Mouse (Mus musculus): Measurements from ENCODE around the gene Dars. TPM values are rescaled to one million over a fixed set of nuclear protein-coding genes. Genes with fewer than 3 reads are reported as not detected.

Gene Dars
- 44.8 and 45.4 TPM in 2 replicates for polyA plus RNA-seq (2012; rRNA removed)

DNA sequence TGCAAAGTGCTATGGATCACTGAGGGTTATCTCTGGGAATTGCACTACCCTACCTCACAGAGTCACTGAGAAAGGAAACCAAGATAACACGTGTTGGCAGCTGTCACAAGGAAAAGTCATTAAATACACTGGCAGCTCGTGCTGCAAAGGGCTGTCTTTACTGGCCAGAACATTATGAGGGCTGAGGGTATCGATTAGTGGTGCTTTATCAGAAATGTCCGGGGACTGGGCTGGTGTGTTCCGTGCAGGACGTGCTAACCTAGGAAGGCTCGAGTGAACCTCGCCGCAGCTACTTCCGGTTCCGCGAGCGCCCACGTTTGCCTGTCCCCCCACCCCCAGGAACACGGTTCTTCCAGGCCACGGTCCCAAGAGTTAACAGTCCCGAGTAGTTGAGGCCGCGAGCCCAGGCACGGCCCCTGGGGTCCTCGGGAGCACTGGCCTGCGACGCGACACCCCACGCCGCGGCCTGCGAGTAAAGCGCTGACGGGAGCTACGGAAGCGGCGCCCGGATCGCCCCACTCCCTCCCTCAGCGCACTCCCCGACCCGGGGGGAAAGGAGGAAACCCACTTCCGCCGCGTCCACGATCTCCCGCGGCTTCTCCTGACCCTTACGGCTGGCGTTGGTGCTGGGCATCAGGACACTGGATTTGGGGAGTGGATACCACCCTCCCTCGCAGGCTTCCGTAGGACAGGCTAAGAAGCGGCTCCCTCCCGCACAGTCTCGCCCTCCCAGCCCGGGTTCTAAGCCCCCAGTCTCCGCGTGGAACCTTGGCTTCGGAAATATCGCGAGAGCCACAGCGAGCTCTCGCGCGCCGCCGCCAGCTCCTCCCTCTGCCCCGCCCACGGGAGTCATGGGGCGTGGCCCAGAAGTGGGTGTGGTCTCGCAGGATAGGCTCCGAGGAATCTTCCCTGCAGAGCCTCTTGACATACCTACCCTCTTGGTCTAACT lies at the start of gene Dars:
Gene Dars, minus strand, starts transcription at position 785 of the 949 bp plus-strand sequence.
- under 1% methylated on average over 68 of the region's 68 CpGs for WGBS
- Histone ChIP-seq H3K27ac (ENCODE audit: insufficient read depth, low read length) (peak within 1 kb of the TSS; percentile 53), H3K4me1 (ENCODE audit: control insufficient read depth, insufficient read depth, low read length) (no peaks in the 10 kb centered on the region), H3K27me3 (ENCODE audit: control insufficient read depth, insufficient read depth, low read length) (no peaks in the 10 kb centered on the region), H3K4me3 (replicated peaks; ENCODE audit: insufficient read depth, low read depth, low read length) (peak within 1 kb of the TSS; percentile 92)
- peak; percentile 89 to 92 for DNase-seq
- TF ChIP-seq POLR2A (IDR thresholded peaks at IDR 0.05; ENCODE audit: borderline replicate concordance, insufficient read depth, low read length) (peak; percentile 75; the same call in 1 of the 2 replicates), CTCF (IDR thresholded peaks at IDR 0.05; ENCODE audit: borderline replicate concordance, insufficient read depth, low read depth, low read length) (no peak)

DNA sequence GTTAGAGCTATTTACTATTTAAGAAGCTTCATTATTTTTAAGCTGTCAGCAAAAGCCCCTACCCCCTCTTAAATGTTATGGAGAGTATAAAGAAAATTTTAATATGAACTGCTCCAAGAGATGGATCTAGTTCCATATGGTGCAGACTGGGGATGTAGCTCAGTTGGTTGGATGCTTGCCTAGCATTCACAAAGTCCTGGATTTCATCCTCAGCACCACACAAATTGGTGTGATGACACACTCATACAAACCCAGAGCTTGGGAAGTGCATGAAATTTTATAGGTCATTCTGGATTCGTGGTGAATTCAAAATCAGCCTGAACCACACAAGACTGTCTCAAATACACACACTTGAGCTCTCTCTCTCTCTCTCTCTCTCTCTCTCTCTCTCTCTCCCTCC lies 49.7 kb upstream of the Dars start:
- H3K27me3 ChIP-seq (ENCODE audit: control insufficient read depth, insufficient read depth, low read length), result no peaks in the 10 kb centered on the region
- no peak overlapping the region for H3K27ac ChIP-seq (ENCODE audit: insufficient read depth, low read length)
- WGBS, result 35% methylated on average over 1 of the region's 1 CpGs
- no peak for DNase-seq
- TF ChIP-seq CTCF (IDR thresholded peaks at IDR 0.05; ENCODE audit: borderline replicate concordance, insufficient read depth, low read depth, low read length) (no peak), POLR2A (IDR thresholded peaks at IDR 0.05; ENCODE audit: borderline replicate concordance, insufficient read depth, low read length) (no peak)
- no peak overlapping the region for H3K4me3 ChIP-seq (replicated peaks; ENCODE audit: insufficient read depth, low read depth, low read length)
- H3K4me1 ChIP-seq (ENCODE audit: control insufficient read depth, insufficient read depth, low read length), result no peaks in the 10 kb centered on the region

DNA sequence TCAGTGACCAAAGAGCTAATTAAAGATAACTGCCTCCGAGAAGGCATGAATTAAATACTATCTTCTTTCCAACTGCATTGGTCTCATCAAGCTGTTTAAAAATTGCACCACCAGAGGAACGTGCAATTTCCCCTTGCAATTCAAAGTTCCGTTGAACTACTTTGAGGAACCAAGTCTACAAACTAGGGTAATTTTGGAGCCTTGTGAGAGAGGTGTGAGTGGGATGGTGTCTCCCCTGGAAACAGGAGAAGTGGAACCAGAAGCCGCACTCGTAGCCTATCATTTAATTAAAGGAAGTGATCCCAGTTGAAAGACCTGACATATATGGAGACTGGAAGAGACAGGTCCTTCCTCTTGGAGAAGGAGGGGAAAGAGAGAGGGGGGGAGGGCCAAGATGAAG lies 46.3 kb upstream of the Dars start:
- DNase-seq, result no peak

DNA sequence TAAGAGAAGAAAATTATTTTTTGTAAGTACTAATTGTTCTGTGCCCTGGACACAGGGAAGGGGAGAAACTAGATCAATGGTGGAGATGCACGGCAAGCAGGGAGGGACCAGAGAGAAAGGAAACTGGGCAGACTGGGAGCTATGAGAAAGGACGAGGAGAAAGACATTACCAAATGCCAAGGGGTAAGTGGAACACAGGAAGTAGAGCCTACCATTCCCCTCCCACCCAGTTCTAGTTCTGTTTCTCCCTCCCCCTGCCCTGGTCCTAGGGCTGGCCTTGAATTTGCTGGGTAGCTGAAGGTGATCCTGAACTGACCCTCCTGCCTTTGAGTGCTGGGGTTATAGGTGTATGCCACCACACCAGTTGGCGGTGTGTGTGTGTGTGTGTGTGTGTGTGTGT lies 45.2 kb upstream of the Dars start:
- WGBS, result 60% methylated on average over 3 of the region's 3 CpGs
- H3K27me3 ChIP-seq (ENCODE audit: control insufficient read depth, insufficient read depth, low read length), result no peaks in the 10 kb centered on the region
- no peak overlapping the region for H3K27ac ChIP-seq (ENCODE audit: insufficient read depth, low read length)

More for the DNA sequence above, 46.3 kb upstream of the Dars start:
- 93% methylated on average over 5 of the region's 5 CpGs for WGBS
- no peaks in the 10 kb centered on the region for H3K27me3 ChIP-seq (ENCODE audit: control insufficient read depth, insufficient read depth, low read length)
- TF ChIP-seq CTCF (IDR thresholded peaks at IDR 0.05; ENCODE audit: borderline replicate concordance, insufficient read depth, low read depth, low read length) (no peak), POLR2A (IDR thresholded peaks at IDR 0.05; ENCODE audit: borderline replicate concordance, insufficient read depth, low read length) (no peak)
- H3K4me1 ChIP-seq (ENCODE audit: control insufficient read depth, insufficient read depth, low read length), result no peaks in the 10 kb centered on the region
- no peak overlapping the region for H3K27ac ChIP-seq (ENCODE audit: insufficient read depth, low read length)
- H3K4me3 ChIP-seq (replicated peaks; ENCODE audit: insufficient read depth, low read depth, low read length), result no peak overlapping the region

DNA sequence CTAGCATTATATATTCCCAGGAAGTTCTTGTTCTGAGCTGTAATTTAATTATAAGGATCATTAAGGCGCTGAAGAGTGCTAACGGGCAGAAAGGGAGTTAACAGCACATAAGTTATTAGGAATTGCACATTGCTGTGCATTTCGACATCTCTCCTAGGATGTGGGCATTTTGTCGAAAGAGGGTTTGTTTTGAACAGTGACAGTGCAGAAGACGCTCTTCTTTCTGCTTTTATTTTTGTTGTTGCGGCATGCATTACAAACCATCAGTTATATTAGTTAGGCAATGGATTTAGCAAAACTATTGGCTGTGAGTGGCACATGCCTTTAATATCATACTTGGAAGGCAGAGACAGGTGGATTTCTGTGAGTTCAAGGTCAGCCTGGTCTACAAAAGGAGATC lies 43.6 kb upstream of the Dars start:
- WGBS, result 95% methylated on average over 6 of the region's 6 CpGs
- DNase-seq, result no peak
- H3K27ac ChIP-seq (ENCODE audit: insufficient read depth, low read length), result no peak overlapping the region
- H3K4me1 ChIP-seq (ENCODE audit: control insufficient read depth, insufficient read depth, low read length), result no peaks in the 10 kb centered on the region
- no peak for TF ChIP-seq CTCF (IDR thresholded peaks at IDR 0.05; ENCODE audit: borderline replicate concordance, insufficient read depth, low read depth, low read length)
- TF ChIP-seq POLR2A (IDR thresholded peaks at IDR 0.05; ENCODE audit: borderline replicate concordance, insufficient read depth, low read length), result no peak
- H3K4me3 ChIP-seq (replicated peaks; ENCODE audit: insufficient read depth, low read depth, low read length), result no peak overlapping the region
- no peaks in the 10 kb centered on the region for H3K27me3 ChIP-seq (ENCODE audit: control insufficient read depth, insufficient read depth, low read length)

More for the DNA sequence above, 45.2 kb upstream of the Dars start:
- H3K4me3 ChIP-seq (replicated peaks; ENCODE audit: insufficient read depth, low read depth, low read length), result no peak overlapping the region
- H3K4me1 ChIP-seq (ENCODE audit: control insufficient read depth, insufficient read depth, low read length), result no peaks in the 10 kb centered on the region
- no peak for TF ChIP-seq CTCF (IDR thresholded peaks at IDR 0.05; ENCODE audit: borderline replicate concordance, insufficient read depth, low read depth, low read length)
- no peak for TF ChIP-seq POLR2A (IDR thresholded peaks at IDR 0.05; ENCODE audit: borderline replicate concordance, insufficient read depth, low read length)
- DNase-seq, result no peak

DNA sequence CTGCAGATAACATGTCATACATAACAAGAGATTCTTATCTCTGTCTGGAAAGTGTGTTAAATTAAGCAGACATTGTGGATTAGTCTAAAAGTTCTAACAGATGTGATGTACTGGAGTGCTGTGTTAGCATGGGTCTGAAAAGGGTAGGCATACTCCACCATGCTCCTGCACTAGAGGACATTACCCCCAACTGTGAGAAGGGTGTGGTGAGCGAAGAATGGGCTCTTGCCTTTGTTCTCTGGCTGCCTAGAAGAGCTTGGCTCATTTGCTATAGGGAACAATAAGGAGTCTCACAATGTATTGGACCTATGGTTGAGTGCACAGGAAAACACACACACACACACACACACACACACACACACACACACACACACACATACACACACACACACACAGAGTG lies 42.3 kb upstream of the Dars start:
- no peaks in the 10 kb centered on the region for H3K4me1 ChIP-seq (ENCODE audit: control insufficient read depth, insufficient read depth, low read length)
- H3K27ac ChIP-seq (ENCODE audit: insufficient read depth, low read length), result no peak overlapping the region
- WGBS, result 60% methylated on average over 1 of the region's 1 CpGs
- no peak for DNase-seq
- H3K27me3 ChIP-seq (ENCODE audit: control insufficient read depth, insufficient read depth, low read length), result no peaks in the 10 kb centered on the region
- no peak for TF ChIP-seq CTCF (IDR thresholded peaks at IDR 0.05; ENCODE audit: borderline replicate concordance, insufficient read depth, low read depth, low read length)
- TF ChIP-seq POLR2A (IDR thresholded peaks at IDR 0.05; ENCODE audit: borderline replicate concordance, insufficient read depth, low read length), result no peak
- no peak overlapping the region for H3K4me3 ChIP-seq (replicated peaks; ENCODE audit: insufficient read depth, low read depth, low read length)

DNA sequence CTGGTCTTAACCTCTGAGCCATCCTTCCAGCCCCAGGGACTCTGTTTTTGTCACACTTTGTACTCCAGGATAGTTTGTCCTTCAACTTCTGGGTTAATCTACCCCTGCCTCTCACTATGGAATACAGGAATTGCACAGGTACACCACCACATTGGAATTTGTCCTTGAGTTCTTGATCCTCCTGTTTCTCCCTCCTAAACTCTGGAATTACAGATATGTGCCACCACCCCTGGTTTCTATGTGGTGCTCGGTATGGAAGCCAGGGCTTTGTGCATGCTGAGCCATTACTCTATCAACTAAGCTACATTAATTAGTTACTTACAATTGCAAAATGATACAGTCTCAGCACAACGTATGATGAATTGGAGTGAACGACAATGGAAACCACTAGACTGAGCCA lies 41.8 kb upstream of the Dars start:
- Histone ChIP-seq H3K4me1 (ENCODE audit: control insufficient read depth, insufficient read depth, low read length) (no peaks in the 10 kb centered on the region), H3K27ac (ENCODE audit: insufficient read depth, low read length) (no peak overlapping the region), H3K4me3 (replicated peaks; ENCODE audit: insufficient read depth, low read depth, low read length) (no peak overlapping the region), H3K27me3 (ENCODE audit: control insufficient read depth, insufficient read depth, low read length) (no peaks in the 10 kb centered on the region)
- DNase-seq, result no peak
- TF ChIP-seq CTCF (IDR thresholded peaks at IDR 0.05; ENCODE audit: borderline replicate concordance, insufficient read depth, low read depth, low read length) (no peak), POLR2A (IDR thresholded peaks at IDR 0.05; ENCODE audit: borderline replicate concordance, insufficient read depth, low read length) (no peak)
- WGBS, result 87% methylated on average over 3 of the region's 3 CpGs

Data from cerebellum, adult 2 months (tissue).